Mouse (Mus musculus) midbrain, embryonic 11.5 days (tissue): Measurements from ENCODE around the gene Zcchc8. TPM values are rescaled to one million over a fixed set of nuclear protein-coding genes. Genes with fewer than 3 reads are reported as not detected.

Experiments used
- ATAC-seq: fragments of 200-750 bp; cut with Nextera tagmentation; 2 replicates; pipeline ENCODE4 v1.8.0; 2017; ENCODE audit warnings: moderate TSS enrichment, moderate library complexity; ENCODE audit not compliant: low FRiP score
- DNase-seq: peaks from one replicate; pipeline ENCODE4 v3.0.0; 2015; ENCODE audit warnings: low spot score; ENCODE audit errors: missing footprints
- H3K27ac ChIP-seq: fragments of 300-500 bp; sonication (generic); 2 replicates; pipeline ENCODE4 v1.5.1; 2014; ENCODE audit warnings: low read depth, low read length
- H3K27me3 ChIP-seq: fragments of 300-500 bp; sonication (generic); 2 replicates; pipeline ENCODE4 v1.6.1; 2014; ENCODE audit warnings: mild to moderate bottlenecking, low read length, moderate library complexity, mixed read lengths; ENCODE audit not compliant: control insufficient read depth, insufficient read depth
- H3K36me3 ChIP-seq: fragments of 300-500 bp; sonication (generic); 2 replicates; pipeline ENCODE4 v1.6.1; 2014; ENCODE audit warnings: mild to moderate bottlenecking, low read length, moderate library complexity, mixed read lengths; ENCODE audit not compliant: control insufficient read depth, insufficient read depth
- H3K4me1 ChIP-seq: fragments of 300-500 bp; sonication (generic); 2 replicates; pipeline ENCODE4 v1.6.1; 2014; ENCODE audit warnings: low read length; ENCODE audit not compliant: control insufficient read depth, insufficient read depth
- H3K4me2 ChIP-seq: fragments of 300-500 bp; sonication (generic); 2 replicates; pipeline ENCODE4 v1.6.1; 2014; ENCODE audit warnings: mild to moderate bottlenecking, moderate library complexity
- H3K4me3 ChIP-seq: fragments of 300-500 bp; sonication (generic); 2 replicates; pipeline ENCODE4 v1.5.1; 2014; ENCODE audit warnings: low read depth, low read length
- H3K9ac ChIP-seq: fragments of 300-500 bp; sonication (generic); 2 replicates; pipeline ENCODE4 v1.6.1; 2014; ENCODE audit warnings: low read length
- H3K9me3 ChIP-seq: fragments of 300-500 bp; sonication (generic); 2 replicates; pipeline ENCODE4 v1.6.1; 2016; ENCODE audit warnings: low read length; ENCODE audit not compliant: control insufficient read depth
- WGBS: fragments of 180-500 bp; shearing (Covaris S2); extraction: QIAGEN DNeasy Blood & Tissue Kit; methylation state at CpG from one replicate; pipeline ENCODE4 v1.1.7; 2014; 5-methylcytosine and 5-hydroxymethylcytosine counted together
- polyA plus RNA-seq: library from polyadenylated mRNA; unstranded; fragments of >200 nt; fragmentation: Nextera tagmentation; extraction: Ambion mirVana; gene quantifications from 2 replicates; pipeline ENCODE4 v1.2.1, GENCODE M21; 2014

The Zcchc8 gene
- polyA plus RNA-seq, 1 experiment from 2014 or later = 80.8 TPM

- Histone ChIP-seq H3K27ac (no peak overlapping the region), H3K27me3 (no peaks in the 10 kb centered on the region), H3K36me3 (no peaks in the 10 kb centered on the region), H3K9me3 (no peaks in the 10 kb centered on the region), H3K9ac (no peak overlapping the region), H3K4me2 (no peak overlapping the region), H3K4me1 (peaks cover 5% of the 10 kb centered on the region), H3K4me3 (no peak overlapping the region)
- no peak for ATAC-seq
- WGBS = 85% methylated on average over 7 of the region's 7 CpGs
- no peak for DNase-seq
Observed at GRCm38 (mm10) chr5:123657651-123658050, 63.2 kb downstream of the Zcchc8 start.

- DNase-seq (no peak), ATAC-seq (no peak)
- no peak overlapping the region for H3K9ac ChIP-seq
- peaks cover 5% of the 10 kb centered on the region for H3K4me1 ChIP-seq
- WGBS = 19% methylated on average over 5 of the region's 5 CpGs
- H3K9me3 ChIP-seq = no peaks in the 10 kb centered on the region
- no peak overlapping the region; the same call in 1 of the 2 replicates for H3K27ac ChIP-seq
- no peak overlapping the region for H3K4me3 ChIP-seq
- H3K4me2 ChIP-seq = no peak overlapping the region
- H3K27me3 ChIP-seq = no peaks in the 10 kb centered on the region
- no peaks in the 10 kb centered on the region for H3K36me3 ChIP-seq
Observed at GRCm38 (mm10) chr5:123654937-123655336, 66.0 kb downstream of the Zcchc8 start.

DNA sequence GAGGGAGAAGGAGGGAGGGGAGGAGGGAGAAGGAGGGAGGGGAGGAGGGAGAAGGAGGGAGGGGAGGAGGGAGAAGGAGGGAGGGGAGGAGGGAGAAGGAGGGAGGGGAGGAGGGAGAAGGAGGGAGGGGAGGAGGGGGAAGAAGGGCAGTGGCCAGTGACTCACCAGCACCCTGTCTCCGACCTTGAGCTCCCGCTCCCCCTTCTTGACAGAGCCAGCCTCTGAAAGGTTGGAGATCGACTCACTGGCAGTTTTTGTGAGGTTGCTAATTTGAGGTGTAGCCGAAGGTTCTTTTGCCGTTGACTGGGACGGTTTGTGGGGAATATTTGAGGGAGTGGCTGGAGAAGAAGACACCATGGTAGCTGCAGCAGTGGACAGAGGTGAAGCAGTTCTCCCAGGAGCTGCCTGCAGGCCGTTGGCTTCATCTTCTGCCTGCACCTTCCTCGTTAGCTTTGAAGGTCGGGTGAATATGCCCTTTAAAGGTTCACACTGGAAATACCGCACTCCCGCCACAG is 67.6 kb downstream of the Zcchc8 start:
- Histone ChIP-seq H3K4me2 (no peak overlapping the region), H3K9ac (no peak overlapping the region), H3K36me3 (no peaks in the 10 kb centered on the region), H3K27ac (no peak overlapping the region), H3K27me3 (no peaks in the 10 kb centered on the region), H3K4me1 (peaks cover 5% of the 10 kb centered on the region), H3K9me3 (no peaks in the 10 kb centered on the region), H3K4me3 (no peak overlapping the region)
- ATAC-seq (no peak), DNase-seq (peak; percentile 28)
- 89% methylated on average over 11 of the region's 11 CpGs for WGBS

- DNase-seq (no peak), ATAC-seq (no peak)
- Histone ChIP-seq H3K4me3 (no peak overlapping the region), H3K27me3 (no peaks in the 10 kb centered on the region), H3K27ac (no peak overlapping the region), H3K9me3 (no peaks in the 10 kb centered on the region), H3K4me1 (peaks cover 5% of the 10 kb centered on the region), H3K9ac (no peak overlapping the region), H3K4me2 (no peak overlapping the region), H3K36me3 (0 out of 2 replicates have a peak, but pooled peaks cover 3% of the 10 kb centered on the region)
- WGBS = 85% methylated on average over 2 of the region's 2 CpGs
Observed at GRCm38 (mm10) chr5:123650825-123651224, 70.1 kb downstream of the Zcchc8 start.

Other genes starting within 250 kb of the Zcchc8 start
- not detected in 2 replicates for gene Lrrc43, start 231.8 kb downstream of the Zcchc8 start, polyA plus RNA-seq
- not detected in 2 replicates for gene Il31, start 231.6 kb downstream of the Zcchc8 start, polyA plus RNA-seq
- 0.88 and 1.1 TPM in 2 replicates for gene B3gnt4, start 210.6 kb downstream of the Zcchc8 start, polyA plus RNA-seq
- 167 and 169 TPM in 2 replicates for gene Diablo, start 196.9 kb downstream of the Zcchc8 start, polyA plus RNA-seq
- 0.44 and 0.72 TPM in 2 replicates for gene Gm49027, start 195.6 kb downstream of the Zcchc8 start, polyA plus RNA-seq
- gene Vps33a, start 148.1 kb downstream of the Zcchc8 start, polyA plus RNA-seq = 33.6 and 35.1 TPM in 2 replicates
- gene Clip1, start 36.5 kb downstream of the Zcchc8 start, polyA plus RNA-seq = 42.8 and 46.8 TPM in 2 replicates
- gene Rsrc2, start 28.3 kb upstream of the Zcchc8 start, polyA plus RNA-seq = 168 and 191 TPM in 2 replicates
- gene Kntc1, start 28.6 kb upstream of the Zcchc8 start, polyA plus RNA-seq = 33.6 and 34.4 TPM in 2 replicates
- gene Hcar2, start 144.4 kb upstream of the Zcchc8 start, polyA plus RNA-seq = not detected in 2 replicates
- 0.28 TPM in 1 of 2 replicates, not detected in the other for gene Hcar1, start 158.9 kb upstream of the Zcchc8 start, polyA plus RNA-seq
- gene Denr, start 186.1 kb upstream of the Zcchc8 start, polyA plus RNA-seq = 176 and 179 TPM in 2 replicates
- 0.58 and 0.78 TPM in 2 replicates for gene Gm43518, start 206.3 kb upstream of the Zcchc8 start, polyA plus RNA-seq
- 4.6 and 5.4 TPM in 2 replicates for gene Ccdc62, start 209.6 kb upstream of the Zcchc8 start, polyA plus RNA-seq